Mouse (Mus musculus) liver, adult 2 months (tissue): ENCODE results near the gene Rsph10b.

ENCODE experiments used
- CTCF ChIP-seq: fragments of 200-500 bp; IDR thresholded peaks from 2 replicates; pipeline ENCODE4 v1.5.1; 2011; ENCODE audit warnings: low read depth, low read length, control low read depth
- POLR2A ChIP-seq: fragments of 200-500 bp; IDR thresholded peaks from 2 replicates; pipeline ENCODE4 v1.6.1; 2011; ENCODE audit warnings: low read length, control low read depth; ENCODE audit not compliant: insufficient read depth; ENCODE audit errors: extremely low read depth

DNA sequence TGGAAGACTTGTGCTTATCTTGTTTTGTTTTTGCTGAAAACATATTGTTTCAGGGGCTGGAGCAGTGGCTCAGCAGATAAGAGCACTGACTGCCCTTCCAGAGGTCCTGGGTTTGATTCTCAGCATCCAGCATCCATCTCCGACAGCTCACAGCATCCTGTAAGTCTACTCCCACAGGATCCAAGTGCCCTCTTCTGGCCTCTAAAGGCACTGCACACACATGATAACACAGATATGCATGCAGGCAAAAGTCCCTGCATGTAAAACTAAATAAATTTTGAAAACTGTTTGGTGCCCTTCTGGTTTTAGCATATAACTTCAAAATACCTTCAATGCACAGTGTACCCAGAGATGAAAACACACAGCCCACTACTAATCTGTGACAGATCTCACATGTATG lies 66.6 kb downstream of the Rsph10b start:
- no peak for TF ChIP-seq POLR2A
- no peak for TF ChIP-seq CTCF
